12 mouse cellular contexts compared by ENCODE assay signal in the genomic region with DNA sequence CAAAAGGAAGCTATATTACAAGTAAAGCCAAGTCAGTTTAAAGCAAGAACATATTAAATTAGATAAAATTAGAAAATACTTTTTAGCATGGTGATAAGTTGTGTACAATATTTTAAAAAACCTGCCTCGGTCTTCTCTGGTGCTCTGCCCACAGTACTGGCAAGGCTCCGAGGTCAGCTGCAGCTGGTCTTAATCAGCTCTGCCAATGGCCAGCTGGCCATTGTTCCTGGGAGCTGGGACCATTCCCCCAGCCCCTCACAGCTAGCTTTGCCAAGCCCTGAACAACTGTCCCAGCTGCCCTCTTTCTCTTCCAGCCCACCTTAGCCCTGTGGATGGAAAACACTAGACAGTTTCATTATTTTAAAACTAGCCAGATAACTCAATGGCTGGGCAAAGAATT.
"Had no signal": no experiment of that assay in that cellular context is flagged by ENCODE, and none has a peak within 500 bp of the region (broad histone marks: within the 10 kb centered on the region; RNA-seq: fewer than 3 reads in every experiment).

No protein-coding gene starts in this region.

- DNase-seq: lung, adult 18-20 months; lung, embryonic 14.5 days; lung, postnatal 10 days; lung, postnatal 4 days; retina, postnatal 1 day; right cerebral cortex, adult 18-20 months; right cerebral cortex, postnatal 25 days; right cerebral cortex, postnatal 4 days; spleen, adult 18-20 months; thymus, adult 18-20 months; thymus, postnatal 14 days; thymus, postnatal 36 days had no signal
